Mouse (Mus musculus): ENCODE measurements around the gene Ppp6r2.

DNA sequence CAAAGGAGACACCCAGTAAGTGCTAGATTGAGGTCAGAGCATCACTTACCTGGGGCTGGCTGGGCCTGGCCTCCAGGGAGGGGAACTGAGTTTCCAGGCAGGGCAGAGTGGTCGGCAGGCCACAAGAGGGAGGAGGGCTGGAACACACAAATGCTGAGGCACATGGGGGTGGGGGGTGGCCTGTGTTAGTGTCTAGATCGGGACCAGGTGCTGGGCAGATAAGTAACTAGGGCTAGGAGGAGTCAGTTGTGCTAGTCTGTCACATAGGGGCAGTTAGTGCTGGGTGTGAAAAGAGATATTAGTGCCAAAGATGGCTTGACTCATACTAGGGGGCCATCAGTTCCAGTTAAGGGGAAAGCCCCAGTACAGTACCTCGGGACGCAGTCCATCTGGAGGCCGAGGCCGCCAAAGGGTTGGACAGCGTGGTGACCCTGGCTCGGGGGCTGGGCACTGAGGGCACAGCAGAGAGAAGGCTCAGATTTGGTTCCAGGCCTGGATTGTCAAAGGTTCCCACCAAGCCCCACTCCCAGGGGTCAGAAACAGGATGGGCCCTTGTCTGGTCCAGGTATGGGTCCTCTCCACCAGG lies 84.3 kb downstream of the Ppp6r2 start:
- TF ChIP-seq CTCF (IDR thresholded peaks at IDR 0.05; ENCODE audit: control insufficient read depth, insufficient read depth, insufficient read length) (no peak), FOSL1 (IDR thresholded peaks at IDR 0.05; ENCODE audit: insufficient read depth, low read length, poor library complexity, severe bottlenecking) (no peak), MYOG (IDR thresholded peaks at IDR 0.05; ENCODE audit: control insufficient read depth, extremely low read depth, insufficient read length) (no peak)

Measured in C2C12 (cell line).